Mouse (Mus musculus) hindbrain, embryonic 12.5 days (tissue): ENCODE results near the gene Sbno2. TPM values are rescaled to one million over a fixed set of nuclear protein-coding genes. Genes with fewer than 3 reads are reported as not detected.

ENCODE experiments used
- ATAC-seq: fragments of 200-750 bp; cut with Nextera tagmentation; 2 replicates; pipeline ENCODE4 v1.8.0; 2017; ENCODE audit warnings: moderate TSS enrichment; ENCODE audit not compliant: low FRiP score
- H3K27ac ChIP-seq: fragments of 300-500 bp; sonication (generic); 2 replicates; pipeline ENCODE4 v1.5.1; 2016; ENCODE audit warnings: mild to moderate bottlenecking
- H3K27me3 ChIP-seq: fragments of 300-500 bp; sonication (generic); 2 replicates; pipeline ENCODE4 v1.6.1; 2016; ENCODE audit warnings: mild to moderate bottlenecking
- H3K36me3 ChIP-seq: fragments of 300-500 bp; sonication (generic); 2 replicates; pipeline ENCODE4 v1.6.1; 2016; ENCODE audit warnings: mild to moderate bottlenecking
- H3K4me1 ChIP-seq: fragments of 300-500 bp; sonication (generic); 2 replicates; pipeline ENCODE4 v1.6.1; 2016
- H3K4me2 ChIP-seq: fragments of 300-500 bp; sonication (generic); replicated peaks from 2 replicates; pipeline ENCODE4 v1.6.1; 2016; ENCODE audit warnings: mild to moderate bottlenecking
- H3K4me3 ChIP-seq: fragments of 300-500 bp; sonication (generic); 2 replicates; pipeline ENCODE4 v1.5.1; 2016; ENCODE audit warnings: mild to moderate bottlenecking
- H3K9ac ChIP-seq: fragments of 300-500 bp; sonication (generic); 2 replicates; pipeline ENCODE4 v1.6.1; 2016; ENCODE audit warnings: mild to moderate bottlenecking, moderate library complexity
- H3K9me3 ChIP-seq: fragments of 300-500 bp; sonication (generic); replicated peaks from 2 replicates; pipeline ENCODE4 v1.6.1; 2016; ENCODE audit warnings: mild to moderate bottlenecking
- WGBS: fragments of 180-500 bp; shearing (Covaris S2); methylation state at CpG from one replicate; pipeline ENCODE4 v1.1.7; 2016; 5-methylcytosine and 5-hydroxymethylcytosine counted together
- polyA plus RNA-seq: library from polyadenylated mRNA; unstranded; fragments of >200 nt; fragmentation: Nextera tagmentation; extraction: Ambion mirVana; gene quantifications from 2 replicates; pipeline ENCODE4 v1.2.1, GENCODE M21; 2016

Sbno2 gene
- polyA plus RNA-seq, 1 experiment from 2014 or later = 15.1 TPM

- peak within 1 kb of the TSS; percentile 97 for H3K27ac ChIP-seq
- H3K9me3 ChIP-seq = no peaks in the 10 kb centered on the region
- no peaks in the 10 kb centered on the region for H3K27me3 ChIP-seq
- H3K4me2 ChIP-seq = peak within 1 kb of the TSS; percentile 72
- under 1% methylated on average over 42 of the region's 42 CpGs for WGBS
- peaks cover 40% of the 10 kb centered on the region for H3K36me3 ChIP-seq
- peaks cover 38% of the 10 kb centered on the region for H3K4me1 ChIP-seq
- peak within 1 kb of the TSS; percentile 99 for H3K4me3 ChIP-seq
- H3K9ac ChIP-seq = peak within 1 kb of the TSS; percentile 91
- ATAC-seq = peak; percentile 24
Observed at GRCm38 (mm10) chr10:80147719-80148601, 42.6 kb upstream of the Sbno2 start, which contains the start of gene Midn. TSS of gene Midn (plus strand) at chr10:80148272.

GRCm38 (mm10) chr10:80147146-80147718 is 41.9 kb upstream of the Sbno2 start:
- H3K27ac ChIP-seq = peak overlapping the region; percentile 97
- H3K4me2 ChIP-seq = peak overlapping the region; percentile 72
- peak overlapping the region; percentile 91; the same call in 1 of the 2 replicates for H3K9ac ChIP-seq
- H3K9me3 ChIP-seq = no peaks in the 10 kb centered on the region
- WGBS = 72% methylated on average over 5 of the region's 5 CpGs
- H3K36me3 ChIP-seq = peaks cover 33% of the 10 kb centered on the region
- no peaks in the 10 kb centered on the region for H3K27me3 ChIP-seq
- peak overlapping the region; percentile 99 for H3K4me3 ChIP-seq
- peaks cover 35% of the 10 kb centered on the region for H3K4me1 ChIP-seq
- no peak for ATAC-seq

- no peak for ATAC-seq
- H3K4me3 ChIP-seq = no peak overlapping the region
- H3K4me2 ChIP-seq = 0 out of 2 replicates have a peak overlapping the region, but pooled peaks have one; percentile 1
- peaks cover 27% of the 10 kb centered on the region for H3K36me3 ChIP-seq
- H3K9ac ChIP-seq = no peak overlapping the region
- H3K27me3 ChIP-seq = no peaks in the 10 kb centered on the region
- 75% methylated on average over 4 of the region's 4 CpGs for WGBS
- H3K9me3 ChIP-seq = no peaks in the 10 kb centered on the region
- H3K27ac ChIP-seq = 0 out of 2 replicates have a peak overlapping the region, but pooled peaks have one; percentile 97
- peaks cover 32% of the 10 kb centered on the region for H3K4me1 ChIP-seq
Observed at GRCm38 (mm10) chr10:80146568-80147011, 41.2 kb upstream of the Sbno2 start.

GRCm38 (mm10) chr10:80145896-80146295 is 40.5 kb upstream of the Sbno2 start:
- Histone ChIP-seq H3K4me3 (0 out of 2 replicates have a peak overlapping the region, but pooled peaks have one; percentile 3), H3K9ac (no peak overlapping the region), H3K4me1 (peaks cover 38% of the 10 kb centered on the region), H3K9me3 (no peaks in the 10 kb centered on the region), H3K36me3 (peaks cover 20% of the 10 kb centered on the region), H3K27ac (0 out of 2 replicates have a peak overlapping the region, but pooled peaks have one; percentile 31), H3K27me3 (no peaks in the 10 kb centered on the region), H3K4me2 (no peak overlapping the region)
- WGBS = 92% methylated on average over 6 of the region's 6 CpGs
- ATAC-seq = no peak

GRCm38 (mm10) chr10:80144864-80145838 is 39.8 kb upstream of the Sbno2 start:
- WGBS = 71% methylated on average over 20 of the region's 20 CpGs
- Histone ChIP-seq H3K4me1 (peaks cover 40% of the 10 kb centered on the region), H3K27ac (0 out of 2 replicates have a peak overlapping the region, but pooled peaks have one; percentile 31), H3K4me3 (0 out of 2 replicates have a peak overlapping the region, but pooled peaks have one; percentile 3), H3K4me2 (0 out of 2 replicates have a peak overlapping the region, but pooled peaks have one; percentile 0), H3K27me3 (no peaks in the 10 kb centered on the region), H3K36me3 (peaks cover 20% of the 10 kb centered on the region), H3K9ac (no peak overlapping the region), H3K9me3 (no peaks in the 10 kb centered on the region)
- ATAC-seq = no peak

GRCm38 (mm10) chr10:80144159-80144558 is 38.8 kb upstream of the Sbno2 start:
- Histone ChIP-seq H3K4me2 (no peak overlapping the region), H3K9ac (no peak overlapping the region), H3K36me3 (peaks cover 20% of the 10 kb centered on the region), H3K9me3 (no peaks in the 10 kb centered on the region), H3K27ac (0 out of 2 replicates have a peak overlapping the region, but pooled peaks have one; percentile 4), H3K4me3 (no peak overlapping the region), H3K27me3 (no peaks in the 10 kb centered on the region), H3K4me1 (peaks cover 45% of the 10 kb centered on the region)
- 93% methylated on average over 12 of the region's 12 CpGs for WGBS
- no peak for ATAC-seq

GRCm38 (mm10) chr10:80143664-80144063 is 38.3 kb upstream of the Sbno2 start:
- Histone ChIP-seq H3K27ac (0 out of 2 replicates have a peak overlapping the region, but pooled peaks have one; percentile 4), H3K9me3 (no peaks in the 10 kb centered on the region), H3K27me3 (no peaks in the 10 kb centered on the region), H3K4me3 (no peak overlapping the region), H3K9ac (no peak overlapping the region), H3K36me3 (peaks cover 20% of the 10 kb centered on the region), H3K4me1 (peaks cover 46% of the 10 kb centered on the region), H3K4me2 (no peak overlapping the region)
- 92% methylated on average over 7 of the region's 7 CpGs for WGBS
- ATAC-seq = no peak

GRCm38 (mm10) chr10:80142530-80142925 is 37.2 kb upstream of the Sbno2 start:
- H3K27ac ChIP-seq = peak overlapping the region; percentile 75
- WGBS = under 1% methylated on average over 15 of the region's 15 CpGs
- peaks cover 52% of the 10 kb centered on the region for H3K4me1 ChIP-seq
- H3K4me2 ChIP-seq = peak overlapping the region; percentile 89
- peak overlapping the region; percentile 87 for H3K9ac ChIP-seq
- no peak; the same call in 1 of the 2 replicates for ATAC-seq
- H3K9me3 ChIP-seq = no peaks in the 10 kb centered on the region
- H3K4me3 ChIP-seq = peak overlapping the region; percentile 64
- peaks cover 20% of the 10 kb centered on the region for H3K36me3 ChIP-seq
- peaks cover under 1% of the 10 kb centered on the region; the same call in 1 of the 2 replicates for H3K27me3 ChIP-seq

GRCm38 (mm10) chr10:80141786-80142529 is 36.6 kb upstream of the Sbno2 start:
- peak overlapping the region; percentile 64 for H3K4me3 ChIP-seq
- no peaks in the 10 kb centered on the region for H3K9me3 ChIP-seq
- H3K36me3 ChIP-seq = peaks cover 20% of the 10 kb centered on the region
- H3K27ac ChIP-seq = peak overlapping the region; percentile 89
- peak overlapping the region; percentile 87 for H3K9ac ChIP-seq
- H3K4me2 ChIP-seq = peak overlapping the region; percentile 89
- peaks cover 6% of the 10 kb centered on the region for H3K27me3 ChIP-seq
- ATAC-seq = peak; percentile 81
- WGBS = 1% methylated on average over 42 of the region's 43 CpGs
- H3K4me1 ChIP-seq = peaks cover 52% of the 10 kb centered on the region

GRCm38 (mm10) chr10:80141243-80141642 is 35.9 kb upstream of the Sbno2 start:
- Histone ChIP-seq H3K27ac (peak overlapping the region; percentile 89), H3K9ac (peak overlapping the region; percentile 59), H3K36me3 (peaks cover 24% of the 10 kb centered on the region), H3K4me1 (peaks cover 58% of the 10 kb centered on the region), H3K9me3 (no peaks in the 10 kb centered on the region), H3K27me3 (peaks cover 13% of the 10 kb centered on the region), H3K4me2 (peak overlapping the region; percentile 89), H3K4me3 (peak overlapping the region; percentile 64)
- 0% methylated on average over 29 of the region's 29 CpGs for WGBS
- ATAC-seq = peak; percentile 39

GRCm38 (mm10) chr10:80140666-80141035 is 35.3 kb upstream of the Sbno2 start, which contains the start of gene Cbarp:
TSS of gene Cbarp (minus strand) at chr10:80140835.
- Histone ChIP-seq H3K27ac (peak within 1 kb of the TSS; percentile 96), H3K36me3 (peaks cover 30% of the 10 kb centered on the region), H3K4me1 (peaks cover 54% of the 10 kb centered on the region), H3K4me2 (peak within 1 kb of the TSS; percentile 96), H3K4me3 (peak within 1 kb of the TSS; percentile 72), H3K9me3 (no peaks in the 10 kb centered on the region), H3K9ac (peak within 1 kb of the TSS; percentile 59), H3K27me3 (peaks cover 19% of the 10 kb centered on the region)
- no peak for ATAC-seq
- WGBS = 77% methylated on average over 10 of the region's 10 CpGs
